Mouse (Mus musculus): ENCODE data around the gene Hivep3. TPM values are rescaled to one million over a fixed set of nuclear protein-coding genes. Genes with fewer than 3 reads are reported as not detected.

The Hivep3 gene
- polyA plus RNA-seq, 1 experiment from 2014 or later: 17.1 TPM

DNA sequence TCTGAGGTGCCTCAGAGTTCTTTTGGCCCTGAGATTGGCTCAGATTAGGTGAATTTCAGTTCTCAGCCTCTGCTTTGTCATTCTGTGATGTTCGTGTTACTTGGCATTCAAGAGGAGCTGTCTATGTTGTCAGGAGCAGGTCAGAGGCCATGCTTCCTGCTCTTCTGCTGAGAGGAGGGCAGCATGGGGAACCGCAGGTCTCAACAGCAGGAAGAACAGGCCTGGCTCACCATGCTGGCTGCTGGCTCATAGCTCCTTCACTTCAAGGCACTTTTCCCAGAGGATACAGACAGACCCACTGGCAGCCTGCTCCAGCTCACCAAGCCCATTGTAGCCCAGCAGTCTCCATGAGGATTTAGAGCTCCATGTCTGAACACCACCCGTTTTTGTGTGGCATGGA is 109.7 kb downstream of the Hivep3 start:
- Histone ChIP-seq H3K4me2 (ENCODE audit: low read length) (no peak overlapping the region), H3K4me3 (replicated peaks; ENCODE audit: low read depth, low read length) (no peak overlapping the region), H3K27ac (replicated peaks; ENCODE audit: low read depth, low read length) (no peak overlapping the region), H3K4me1 (ENCODE audit: control insufficient read depth, insufficient read depth, low read length) (no peaks in the 10 kb centered on the region), H3K36me3 (ENCODE audit: control insufficient read depth, insufficient read depth, low read length) (no peaks in the 10 kb centered on the region), H3K9me3 (ENCODE audit: control insufficient read depth, low read length) (no peaks in the 10 kb centered on the region), H3K27me3 (ENCODE audit: control insufficient read depth, insufficient read depth, low read length) (no peaks in the 10 kb centered on the region), H3K9ac (replicated peaks; ENCODE audit: low read length) (no peak overlapping the region)
- 59% methylated on average over 3 of the region's 3 CpGs for WGBS
- ATAC-seq (ENCODE audit: low FRiP score, low TSS enrichment) (no peak), DNase-seq (no peak)

DNA sequence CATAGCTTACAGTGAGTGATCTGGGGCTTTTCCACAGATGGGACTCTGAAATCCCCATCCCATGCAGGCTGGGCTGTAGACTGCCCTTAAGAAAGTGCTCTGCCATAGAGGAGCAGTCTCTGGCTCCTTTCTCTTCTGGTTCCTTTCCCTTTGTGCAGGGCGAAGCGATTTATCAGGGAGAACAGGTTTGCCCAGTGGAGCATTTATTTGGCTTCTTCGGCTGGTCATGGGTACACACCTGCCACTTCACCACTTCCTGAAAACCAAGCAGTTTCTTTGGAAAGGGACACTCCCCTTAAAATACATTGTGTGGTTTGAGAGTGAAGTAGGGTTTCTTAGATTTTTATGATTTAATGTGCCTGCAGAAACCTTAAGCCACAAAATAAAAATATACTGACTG is 110.7 kb downstream of the Hivep3 start:
- Histone ChIP-seq H3K4me2 (ENCODE audit: low read length) (no peak overlapping the region), H3K27ac (replicated peaks; ENCODE audit: low read depth, low read length) (no peak overlapping the region), H3K27me3 (ENCODE audit: control insufficient read depth, insufficient read depth, low read length) (no peaks in the 10 kb centered on the region), H3K9me3 (ENCODE audit: control insufficient read depth, low read length) (no peaks in the 10 kb centered on the region), H3K4me3 (replicated peaks; ENCODE audit: low read depth, low read length) (no peak overlapping the region), H3K9ac (replicated peaks; ENCODE audit: low read length) (no peak overlapping the region), H3K4me1 (ENCODE audit: control insufficient read depth, insufficient read depth, low read length) (no peaks in the 10 kb centered on the region), H3K36me3 (ENCODE audit: control insufficient read depth, insufficient read depth, low read length) (no peaks in the 10 kb centered on the region)
- no peak for ATAC-seq (ENCODE audit: low FRiP score, low TSS enrichment)
- WGBS: 84% methylated on average over 3 of the region's 3 CpGs
- DNase-seq: no peak

DNA sequence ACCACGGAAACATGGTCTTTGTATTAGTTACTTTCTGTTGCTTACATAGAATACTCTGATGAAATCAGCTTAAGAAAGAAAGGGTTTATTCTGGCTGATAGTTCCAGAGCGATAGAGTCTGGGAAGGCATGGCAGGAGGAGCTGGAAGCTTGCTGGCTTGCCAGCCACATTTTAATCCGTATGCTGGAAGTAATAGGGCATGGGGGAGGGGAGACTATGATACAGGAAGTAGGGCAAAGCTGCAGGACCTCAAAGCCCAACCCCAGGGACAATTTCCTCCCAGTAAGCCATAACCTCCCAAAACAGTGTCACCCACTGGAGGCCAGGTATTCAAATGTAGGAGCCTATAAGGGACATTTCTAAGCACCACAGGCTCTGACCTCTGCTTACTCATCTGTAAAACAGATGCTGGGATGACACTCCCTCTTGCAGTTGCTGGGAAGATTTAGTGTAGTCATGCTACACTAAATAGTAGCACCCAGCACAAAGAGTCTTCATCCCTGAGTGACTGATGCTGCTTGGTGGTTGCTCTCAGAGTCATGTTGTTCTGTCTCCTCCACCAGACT is 112.1 kb downstream of the Hivep3 start:
- H3K27me3 ChIP-seq (ENCODE audit: control insufficient read depth, insufficient read depth, low read length): no peaks in the 10 kb centered on the region
- H3K4me1 ChIP-seq (ENCODE audit: control insufficient read depth, insufficient read depth, low read length): no peaks in the 10 kb centered on the region
- WGBS: 70% methylated on average over 3 of the region's 3 CpGs
- no peak overlapping the region for H3K9ac ChIP-seq (replicated peaks; ENCODE audit: low read length)
- H3K4me3 ChIP-seq (replicated peaks; ENCODE audit: low read depth, low read length): no peak overlapping the region
- H3K36me3 ChIP-seq (ENCODE audit: control insufficient read depth, insufficient read depth, low read length): no peaks in the 10 kb centered on the region
- no peaks in the 10 kb centered on the region for H3K9me3 ChIP-seq (ENCODE audit: control insufficient read depth, low read length)
- no peak for DNase-seq
- H3K4me2 ChIP-seq (ENCODE audit: low read length): no peak overlapping the region
- no peak for ATAC-seq (ENCODE audit: low FRiP score, low TSS enrichment)
- H3K27ac ChIP-seq (replicated peaks; ENCODE audit: low read depth, low read length): no peak overlapping the region

DNA sequence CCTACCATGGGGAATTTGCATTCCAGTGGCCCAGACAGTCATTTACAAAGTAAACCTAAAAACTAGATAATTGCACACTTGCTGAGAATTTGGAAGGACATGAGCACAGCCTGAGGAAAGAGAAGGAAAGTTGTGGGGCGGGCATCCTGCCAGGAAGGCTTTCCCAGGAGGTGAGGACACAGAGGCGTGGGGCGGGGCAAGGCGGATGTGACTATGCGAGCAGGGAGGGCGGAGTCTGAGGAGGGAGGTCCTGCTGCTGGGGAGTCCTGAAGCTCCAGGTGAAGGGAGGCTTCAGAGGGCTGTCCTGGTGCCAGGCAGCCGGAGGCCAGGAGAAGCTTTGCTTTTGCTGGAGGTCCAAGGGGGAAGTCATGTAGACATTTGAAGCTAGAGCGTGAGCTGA is 118.9 kb downstream of the Hivep3 start:
- Histone ChIP-seq H3K9me3 (ENCODE audit: control insufficient read depth, low read length) (no peaks in the 10 kb centered on the region), H3K27ac (replicated peaks; ENCODE audit: low read depth, low read length) (no peak overlapping the region), H3K36me3 (ENCODE audit: control insufficient read depth, insufficient read depth, low read length) (no peaks in the 10 kb centered on the region), H3K4me3 (replicated peaks; ENCODE audit: low read depth, low read length) (no peak overlapping the region), H3K4me1 (ENCODE audit: control insufficient read depth, insufficient read depth, low read length) (no peaks in the 10 kb centered on the region), H3K27me3 (ENCODE audit: control insufficient read depth, insufficient read depth, low read length) (no peaks in the 10 kb centered on the region), H3K4me2 (ENCODE audit: low read length) (no peak overlapping the region), H3K9ac (replicated peaks; ENCODE audit: low read length) (no peak overlapping the region)
- WGBS: 74% methylated on average over 8 of the region's 8 CpGs
- DNase-seq (no peak), ATAC-seq (ENCODE audit: low FRiP score, low TSS enrichment) (no peak)

DNA sequence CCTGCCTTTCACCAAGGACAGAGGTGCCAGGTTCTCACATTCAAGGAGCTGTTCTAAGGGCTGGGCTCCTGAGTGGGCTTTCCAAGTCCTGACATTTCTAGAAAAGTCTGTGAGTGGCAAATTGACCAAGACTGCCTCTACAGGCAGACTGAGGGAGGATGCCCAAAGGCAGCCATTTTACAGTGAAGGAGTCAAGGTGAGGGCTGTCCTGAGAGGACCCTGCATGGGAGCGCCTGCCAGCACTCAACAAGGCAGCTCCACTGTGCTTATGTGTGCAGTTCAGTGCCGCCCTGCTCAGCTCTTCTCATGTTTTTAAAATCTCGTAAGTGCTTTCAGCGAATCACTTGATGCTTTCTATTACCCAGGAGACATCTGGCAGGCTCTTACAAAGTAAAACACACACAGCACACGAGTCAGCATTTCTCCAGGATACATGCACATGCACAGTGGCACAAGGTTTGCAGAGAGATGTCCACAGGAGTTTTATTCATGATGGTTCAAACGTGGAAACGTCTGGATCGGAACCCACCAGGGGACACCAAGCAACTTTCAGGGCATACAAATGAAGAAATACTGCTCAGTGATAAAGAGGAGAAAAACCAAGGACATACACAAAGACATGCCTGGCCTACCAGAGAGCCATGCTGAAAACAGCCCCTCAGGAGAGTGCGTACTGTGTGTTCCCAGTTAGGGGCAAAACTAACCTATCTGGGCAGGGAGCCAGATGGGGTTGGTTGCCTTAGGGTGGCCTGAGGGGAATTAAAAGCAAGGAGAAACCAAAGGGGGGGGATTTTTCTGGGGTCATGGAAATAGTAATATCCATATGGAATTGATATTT is 120.9 kb downstream of the Hivep3 start:
- 59% methylated on average over 9 of the region's 9 CpGs for WGBS
- H3K9me3 ChIP-seq (ENCODE audit: control insufficient read depth, low read length): no peaks in the 10 kb centered on the region
- H3K27me3 ChIP-seq (ENCODE audit: control insufficient read depth, insufficient read depth, low read length): no peaks in the 10 kb centered on the region
- no peak overlapping the region for H3K4me3 ChIP-seq (replicated peaks; ENCODE audit: low read depth, low read length)
- H3K36me3 ChIP-seq (ENCODE audit: control insufficient read depth, insufficient read depth, low read length): no peaks in the 10 kb centered on the region
- no peak overlapping the region for H3K9ac ChIP-seq (replicated peaks; ENCODE audit: low read length)
- H3K4me2 ChIP-seq (ENCODE audit: low read length): no peak overlapping the region
- peak; percentile 36 for DNase-seq
- peak overlapping the region; percentile 3; the same call in 1 of the 2 replicates for H3K27ac ChIP-seq (replicated peaks; ENCODE audit: low read depth, low read length)
- H3K4me1 ChIP-seq (ENCODE audit: control insufficient read depth, insufficient read depth, low read length): no peaks in the 10 kb centered on the region
- no peak for ATAC-seq (ENCODE audit: low FRiP score, low TSS enrichment)

DNA sequence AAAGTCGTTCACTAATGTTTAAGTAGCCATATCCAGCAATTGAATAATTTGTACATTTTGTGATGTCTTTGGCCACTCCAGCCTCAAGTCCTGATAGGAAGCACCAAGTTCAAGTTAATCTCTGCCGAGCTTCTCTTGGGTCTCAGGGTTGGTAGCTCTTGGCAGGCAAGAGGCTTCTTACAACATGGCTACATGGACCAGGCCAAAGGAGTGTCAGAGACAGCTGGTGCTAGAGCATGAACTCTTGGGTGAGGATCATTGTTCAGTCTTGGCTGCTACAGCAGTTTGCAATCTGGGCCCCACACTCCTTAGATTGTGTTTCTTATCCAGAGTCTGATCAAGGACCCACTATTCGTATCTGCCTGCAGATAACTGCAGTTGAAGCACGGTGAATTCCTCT is 125.9 kb downstream of the Hivep3 start:
- H3K4me1 ChIP-seq (ENCODE audit: control insufficient read depth, insufficient read depth, low read length): peaks cover 7% of the 10 kb centered on the region; the same call in 1 of the 2 replicates
- DNase-seq (no peak), ATAC-seq (ENCODE audit: low FRiP score, low TSS enrichment) (no peak)
- 76% methylated on average over 4 of the region's 4 CpGs for WGBS
- H3K4me3 ChIP-seq (replicated peaks; ENCODE audit: low read depth, low read length): no peak overlapping the region
- no peak overlapping the region for H3K9ac ChIP-seq (replicated peaks; ENCODE audit: low read length)
- no peaks in the 10 kb centered on the region for H3K36me3 ChIP-seq (ENCODE audit: control insufficient read depth, insufficient read depth, low read length)
- no peaks in the 10 kb centered on the region for H3K27me3 ChIP-seq (ENCODE audit: control insufficient read depth, insufficient read depth, low read length)
- H3K4me2 ChIP-seq (ENCODE audit: low read length): no peak overlapping the region
- no peaks in the 10 kb centered on the region for H3K9me3 ChIP-seq (ENCODE audit: control insufficient read depth, low read length)
- no peak overlapping the region for H3K27ac ChIP-seq (replicated peaks; ENCODE audit: low read depth, low read length)

- Histone ChIP-seq H3K4me1 (ENCODE audit: control insufficient read depth, insufficient read depth, low read length) (peaks cover 7% of the 10 kb centered on the region; the same call in 1 of the 2 replicates), H3K27ac (replicated peaks; ENCODE audit: low read depth, low read length) (no peak overlapping the region), H3K4me2 (ENCODE audit: low read length) (no peak overlapping the region), H3K9me3 (ENCODE audit: control insufficient read depth, low read length) (no peaks in the 10 kb centered on the region), H3K36me3 (ENCODE audit: control insufficient read depth, insufficient read depth, low read length) (no peaks in the 10 kb centered on the region), H3K27me3 (ENCODE audit: control insufficient read depth, insufficient read depth, low read length) (no peaks in the 10 kb centered on the region), H3K4me3 (replicated peaks; ENCODE audit: low read depth, low read length) (no peak overlapping the region), H3K9ac (replicated peaks; ENCODE audit: low read length) (no peak overlapping the region)
- DNase-seq (no peak), ATAC-seq (ENCODE audit: low FRiP score, low TSS enrichment) (no peak)
- WGBS: 73% methylated on average over 4 of the region's 4 CpGs
Measured at GRCm38 (mm10) chr4:119861001-119861400, 127.4 kb downstream of the Hivep3 start.

GRCm38 (mm10) chr4:119865827-119866455 is 132.4 kb downstream of the Hivep3 start:
- Histone ChIP-seq H3K4me3 (replicated peaks; ENCODE audit: low read depth, low read length) (no peak overlapping the region), H3K27ac (replicated peaks; ENCODE audit: low read depth, low read length) (no peak overlapping the region), H3K27me3 (ENCODE audit: control insufficient read depth, insufficient read depth, low read length) (no peaks in the 10 kb centered on the region), H3K9me3 (ENCODE audit: control insufficient read depth, low read length) (no peaks in the 10 kb centered on the region), H3K9ac (replicated peaks; ENCODE audit: low read length) (no peak overlapping the region), H3K4me2 (ENCODE audit: low read length) (no peak overlapping the region), H3K36me3 (ENCODE audit: control insufficient read depth, insufficient read depth, low read length) (no peaks in the 10 kb centered on the region), H3K4me1 (ENCODE audit: control insufficient read depth, insufficient read depth, low read length) (peaks cover 7% of the 10 kb centered on the region; the same call in 1 of the 2 replicates)
- ATAC-seq (ENCODE audit: low FRiP score, low TSS enrichment) (no peak), DNase-seq (no peak)
- WGBS: 76% methylated on average over 3 of the region's 3 CpGs

Measured in midbrain, embryonic 14.5 days (tissue).